ENCODE assay signal across 26 mouse cellular contexts in the genomic region with DNA sequence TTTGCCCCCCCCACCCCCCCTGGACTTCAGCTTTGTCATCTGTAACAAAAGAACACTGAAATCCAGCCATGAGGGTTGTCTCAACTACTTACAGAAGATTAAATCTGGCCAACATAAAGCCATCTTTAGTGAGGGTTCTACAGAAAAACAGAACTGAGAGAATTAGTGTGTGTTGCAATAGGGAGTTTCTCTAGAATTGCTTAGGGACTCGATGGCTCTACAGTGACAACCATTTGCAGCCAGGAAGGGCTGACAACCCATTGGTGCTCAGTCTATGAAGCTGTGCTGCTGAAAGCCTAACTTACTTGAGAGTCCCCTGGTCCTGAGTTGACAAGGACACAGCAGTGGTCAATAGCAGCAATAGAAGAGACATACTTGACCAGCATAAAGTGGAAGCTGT. TPM values are rescaled to one million over a fixed set of nuclear protein-coding genes. Genes with fewer than 3 reads are reported as not detected.
DNase-seq lines count a peak whose midpoint lies in the region; ATAC-seq and TF ChIP-seq lines count a peak whose summit lies in the region.
"Had no signal": no experiment of that assay in that cellular context is flagged by ENCODE, and none has a peak within 500 bp of the region (broad histone marks: within the 10 kb centered on the region; RNA-seq: fewer than 3 reads in every experiment).

No protein-coding gene starts in this region.

- H3K4me1 ChIP-seq in kidney, adult 2 months (ENCODE audit: control insufficient read depth, insufficient read depth, low read length): peaks cover 9% of the 10 kb centered on the region
- 0 out of 2 replicates have a peak, but pooled peaks cover under 1% of the 10 kb centered on the region for H3K4me1 ChIP-seq in kidney, embryonic 14.5 days (ENCODE audit: control insufficient read depth, insufficient read depth, low read length)
- peaks cover 13% of the 10 kb centered on the region for H3K4me1 ChIP-seq in lung, embryonic 15.5 days
- H3K4me1 ChIP-seq in lung, postnatal 0 days (ENCODE audit: insufficient read depth, low read depth, low read length): no peaks in the 10 kb centered on the region
- H3K4me1 ChIP-seq: heart, embryonic 12.5 days had no signal

- no peak overlapping the region for H3K4me3 ChIP-seq in kidney, adult 2 months (ENCODE audit: insufficient read depth, low read depth, low read length)
- no peak overlapping the region for H3K4me3 ChIP-seq in kidney, embryonic 14.5 days (ENCODE audit: low read length)
- H3K4me3 ChIP-seq in lung, embryonic 15.5 days: no peak overlapping the region
- no peak overlapping the region for H3K4me3 ChIP-seq in lung, postnatal 0 days (ENCODE audit: low read depth, low read length)
- H3K4me3 ChIP-seq: embryonic facial prominence, embryonic 15.5 days; heart, embryonic 12.5 days; limb, embryonic 13.5 days had no signal

- peak overlapping the region; percentile 91 for H3K27ac ChIP-seq in kidney, adult 2 months (ENCODE audit: insufficient read depth, low read depth, low read length)
- no peak overlapping the region for H3K27ac ChIP-seq in kidney, embryonic 14.5 days (ENCODE audit: low read depth, low read length)
- peak overlapping the region; percentile 67 for H3K27ac ChIP-seq in lung, embryonic 15.5 days
- H3K27ac ChIP-seq in lung, postnatal 0 days (ENCODE audit: low read length): no peak overlapping the region
- H3K27ac ChIP-seq: embryonic facial prominence, embryonic 15.5 days; hindbrain, postnatal 0 days; liver, embryonic 14.5 days had no signal

- TF ChIP-seq CTCF in kidney, adult 2 months (conservative IDR thresholded peaks at IDR 0.05; ENCODE audit: insufficient read depth, insufficient read length, low read depth, low read length): no peak
- no peak for TF ChIP-seq CTCF in lung, postnatal 0 days (IDR thresholded peaks at IDR 0.05)

- H3K36me3 ChIP-seq in kidney, adult 2 months (ENCODE audit: control insufficient read depth, insufficient read depth, low read length): no peaks in the 10 kb centered on the region
- no peaks in the 10 kb centered on the region for H3K36me3 ChIP-seq in kidney, embryonic 14.5 days (ENCODE audit: control insufficient read depth, insufficient read depth, low read length)
- no peaks in the 10 kb centered on the region for H3K36me3 ChIP-seq in lung, embryonic 15.5 days
- H3K36me3 ChIP-seq in lung, postnatal 0 days (ENCODE audit: insufficient read depth, low read length): no peaks in the 10 kb centered on the region
- H3K36me3 ChIP-seq: embryonic facial prominence, embryonic 15.5 days; heart, embryonic 12.5 days; limb, embryonic 13.5 days had no signal

- DNase-seq in kidney, adult 2 months: no peak
- DNase-seq in lung, postnatal 0 days (ENCODE audit: low spot score): no peak
- no peak for DNase-seq in right cerebral cortex, postnatal 36 days (ENCODE audit: low spot score in 2 of 2)
- DNase-seq in embryo, embryonic 9.5 days (ENCODE audit: extremely low spot score): no peak
- DNase-seq: adrenal gland, adult 2 months; cerebellum, adult 18-20 months; cerebellum, postnatal 14 days; forebrain, postnatal 0 days; gastrocnemius, postnatal 14 days; heart, postnatal 10 days; layer of hippocampus, postnatal 36 days; lung, postnatal 14 days; right cerebral cortex, postnatal 14 days; thymus, adult 18-20 months; thymus, postnatal 36 days had no signal

- no peak overlapping the region for H3K4me2 ChIP-seq in kidney, embryonic 14.5 days (replicated peaks; ENCODE audit: low read depth, low read length)
- H3K4me2 ChIP-seq in lung, embryonic 15.5 days: no peak overlapping the region
- no peak overlapping the region for H3K4me2 ChIP-seq in lung, postnatal 0 days (replicated peaks; ENCODE audit: low read depth, low read length)
- H3K4me2 ChIP-seq: embryonic facial prominence, embryonic 15.5 days; heart, embryonic 12.5 days; limb, embryonic 13.5 days had no signal

- H3K27me3 ChIP-seq in kidney, adult 2 months (replicated peaks; ENCODE audit: control insufficient read depth, insufficient read depth, low read length): no peaks in the 10 kb centered on the region
- H3K27me3 ChIP-seq in kidney, embryonic 14.5 days (ENCODE audit: control insufficient read depth, insufficient read depth, low read length): no peaks in the 10 kb centered on the region
- H3K27me3 ChIP-seq in lung, embryonic 15.5 days: no peaks in the 10 kb centered on the region
- H3K27me3 ChIP-seq in lung, postnatal 0 days (replicated peaks; ENCODE audit: insufficient read depth, low read length): no peaks in the 10 kb centered on the region
- H3K27me3 ChIP-seq: embryonic facial prominence, embryonic 15.5 days; heart, embryonic 12.5 days; limb, embryonic 13.5 days; Patski had no signal

- no peak for TF ChIP-seq POLR2A in kidney, adult 2 months (IDR thresholded peaks at IDR 0.05; ENCODE audit: low read depth, low read length)

- no peaks in the 10 kb centered on the region for H3K9me3 ChIP-seq in kidney, embryonic 14.5 days (ENCODE audit: control insufficient read depth, low read length)
- H3K9me3 ChIP-seq in lung, embryonic 15.5 days: no peaks in the 10 kb centered on the region
- H3K9me3 ChIP-seq in lung, postnatal 0 days (ENCODE audit: low read length): no peaks in the 10 kb centered on the region
- H3K9me3 ChIP-seq: embryonic facial prominence, embryonic 15.5 days; heart, embryonic 12.5 days; limb, embryonic 13.5 days had no signal

- no peak for TF ChIP-seq EP300 in lung, postnatal 0 days (IDR thresholded peaks at IDR 0.05)

- ATAC-seq in kidney, embryonic 14.5 days (ENCODE audit: low FRiP score, low TSS enrichment): no peak
- no peak for ATAC-seq in lung, embryonic 15.5 days (ENCODE audit: borderline replicate concordance, extremely low read depth, low FRiP score, low TSS enrichment)
- ATAC-seq in lung, postnatal 0 days: no peak
- ATAC-seq in common myeloid progenitor, adult 5-6 weeks (replicated peaks; ENCODE audit: low read depth, poor library complexity, severe bottlenecking): peak; percentile 58
- ATAC-seq in megakaryocyte progenitor cell, adult 5-6 weeks (replicated peaks; ENCODE audit: poor library complexity): peak; percentile 74
- ATAC-seq: forebrain, postnatal 0 days; hindbrain, postnatal 0 days; intestine, embryonic 16.5 days had no signal

- no peak overlapping the region for H3K9ac ChIP-seq in kidney, embryonic 14.5 days (ENCODE audit: low read depth, low read length)
- no peak overlapping the region for H3K9ac ChIP-seq in lung, embryonic 15.5 days
- no peak overlapping the region for H3K9ac ChIP-seq in lung, postnatal 0 days (replicated peaks; ENCODE audit: low read depth)
- H3K9ac ChIP-seq: embryonic facial prominence, embryonic 15.5 days; forebrain, postnatal 0 days; heart, embryonic 12.5 days; limb, embryonic 13.5 days; liver, embryonic 14.5 days had no signal

- WGBS in kidney, adult 2 months: 88% methylated on average over 1 of the region's 1 CpGs
- 88% methylated on average over 1 of the region's 1 CpGs for WGBS in kidney, embryonic 14.5 days
- WGBS in lung, embryonic 15.5 days: 81% methylated on average over 1 of the region's 1 CpGs
- WGBS in lung, postnatal 0 days: 41% methylated on average over 1 of the region's 1 CpGs

RNA-seq across cellular contexts. Expression of gene Pdgfc, which starts 21.5 kb away (rescaled TPM):
- 6.8 and 7.3 TPM in 2 replicates for polyA plus RNA-seq in kidney, adult 2 months (2012; rRNA removed)
- polyA plus RNA-seq in kidney, embryonic 14.5 days (2014; fragmentation: Nextera tagmentation; extraction: Ambion mirVana): 28.7 and 37.8 TPM in 2 replicates
- polyA plus RNA-seq in lung, embryonic 15.5 days (2015; fragmentation: Nextera tagmentation; extraction: Ambion mirVana): 12.8 and 14.4 TPM in 2 replicates
- 2.2 and 2.3 TPM in 2 replicates for polyA plus RNA-seq in lung, postnatal 0 days (2015; fragmentation: Nextera tagmentation; extraction: Ambion mirVana)
- total RNA-seq in common myeloid progenitor, adult 5-6 weeks (2017): 0.37 TPM in 1 of 2 replicates, not detected in the other
- 0.27 TPM in 1 of 2 replicates, not detected in the other for total RNA-seq in megakaryocyte progenitor cell, adult 5-6 weeks (2015)
- total RNA-seq in megakaryocyte progenitor cell, adult 5-6 weeks (2017): not detected in 2 replicates

Comparison
In these comparisons a context has a peak if more than half of its experiments do, and no peak if none do; other contexts are left out.
1. H3K27ac ChIP-seq: peak in kidney, adult 2 months (single experiment) and lung, embryonic 15.5 days (single experiment); none in kidney, embryonic 14.5 days (single experiment) and lung, postnatal 0 days (single experiment).
2. ATAC-seq: peak in common myeloid progenitor, adult 5-6 weeks (single experiment) and megakaryocyte progenitor cell, adult 5-6 weeks (single experiment); none in kidney, embryonic 14.5 days (single experiment), lung, embryonic 15.5 days (single experiment) and lung, postnatal 0 days (single experiment).